Mouse (Mus musculus) heart, postnatal 36 days (tissue): Measurements from ENCODE around the gene Snx11. TPM values are rescaled to one million over a fixed set of nuclear protein-coding genes. Genes with fewer than 3 reads are reported as not detected.
A peak's percentile ranks its signal among the peaks of the same experiment; 100 is the strongest.
"Not testable (repeated sequence)": the region's sequence is repeated elsewhere in the genome, so short reads cannot be mapped to it uniquely, and the experiment has no call there.

Experiments used
- DNase-seq, 2 experiments: peaks; one replicate each; pipeline ENCODE4 v3.0.0; 2021 to 2022
- intact Hi-C: fragments of 180-260 bp; cut with DNase I; formaldehyde crosslinking; loops from one replicate; pipeline ENCODE4 v1.15.1; 2025
- total RNA-seq, 2 experiments: library from RNA; stranded (reverse); gene quantifications; 2 replicates each; pipeline ENCODE4 v1.2.3; 2021

The Snx11 gene
- total RNA-seq, 2 experiments from 2014 or later, result 12.1 to 12.6 TPM

DNA sequence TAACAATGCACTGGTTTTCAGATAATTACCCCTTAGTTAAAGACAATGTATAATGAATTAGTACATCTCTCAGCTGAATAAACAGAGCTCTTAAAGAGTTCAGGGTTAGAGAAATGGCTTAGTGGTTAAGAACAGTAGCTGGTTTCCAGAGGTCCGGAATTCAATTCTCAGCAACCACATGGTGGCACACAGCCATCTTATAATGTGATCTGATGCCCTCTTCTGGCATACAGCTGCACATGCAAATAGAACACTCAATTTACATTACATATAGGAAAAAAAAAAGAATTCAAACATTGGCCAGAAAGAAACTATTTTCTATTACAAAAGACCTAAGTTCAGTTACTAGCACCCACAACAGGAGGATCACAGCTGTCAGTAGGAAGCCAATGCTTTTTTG lies 19.2 kb upstream of the Snx11 start:
- DNase-seq, result no peak
- intact Hi-C loops, result no loop called here

- intact Hi-C loops, result no loop called here
These were observed 18.7 kb upstream of the Snx11 start for GRCm38 (mm10) chr11:96796081-96796480.

GRCm38 (mm10) chr11:96795491-96795890 lies 18.1 kb upstream of the Snx11 start:
- intact Hi-C loops, result no loop called here
- DNase-seq, result no peak

More at GRCm38 (mm10) chr11:96796081-96796480, 18.7 kb upstream of the Snx11 start:
- DNase-seq, result no peak

- intact Hi-C loops, result no loop called here
- no peak for DNase-seq
These were observed 13.3 kb upstream of the Snx11 start for GRCm38 (mm10) chr11:96790681-96791080.

GRCm38 (mm10) chr11:96789990-96790389 lies 12.6 kb upstream of the Snx11 start:
- intact Hi-C loops, result loop anchor here (1.0 kb wide), 1 partner anchor 39 kb away; the partner anchor contains the start of gene Nfe2l1
- DNase-seq, result no peak

DNA sequence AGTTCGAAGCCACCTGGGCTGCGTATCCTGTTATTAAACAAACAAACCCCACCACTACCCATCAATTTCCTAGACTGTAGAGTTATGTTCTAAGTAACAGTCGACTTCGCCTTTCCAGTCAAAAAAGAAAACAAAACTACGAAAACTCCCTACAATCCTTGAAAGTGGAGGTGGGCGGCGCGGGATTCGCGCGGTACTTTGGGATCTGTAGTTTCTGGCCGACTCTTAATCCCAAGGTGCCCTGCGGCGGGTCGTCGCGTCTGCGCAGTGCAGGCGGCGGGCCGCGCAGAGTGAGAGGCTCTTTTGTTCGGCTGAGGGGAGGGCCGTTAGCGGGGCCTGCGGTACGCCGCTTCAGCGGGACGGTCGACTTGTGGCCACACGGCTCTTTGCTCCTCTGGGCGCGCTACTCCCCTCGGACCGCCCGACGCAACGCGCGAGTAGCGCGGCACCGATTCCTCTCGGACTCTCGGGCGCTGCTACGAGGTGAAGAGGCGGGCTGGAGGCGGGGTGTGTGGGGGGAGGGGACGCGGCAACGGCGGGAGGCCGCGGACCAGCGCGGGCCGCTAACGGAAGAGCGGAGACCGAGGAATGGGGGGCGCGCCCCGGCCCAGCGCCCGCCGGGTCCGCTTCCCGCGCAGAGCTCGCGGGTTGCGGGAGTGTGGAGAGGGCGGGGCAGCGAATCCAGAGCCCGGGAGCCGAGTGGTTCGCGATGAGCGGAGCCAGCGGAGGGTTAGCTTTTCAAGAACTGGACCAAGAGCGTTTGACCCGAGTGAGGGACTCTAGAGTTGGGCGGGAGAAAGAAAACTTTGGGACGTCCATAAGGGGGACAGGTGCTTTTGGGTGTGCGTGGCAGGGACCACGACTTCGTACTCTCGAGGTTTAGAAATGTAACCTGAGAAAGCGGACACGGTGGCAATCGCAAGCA lies 11.8 kb upstream of the Snx11 start, which contains the start of gene Cbx1:
Cbx1 (plus strand) TSS at position 257 of the 925 bp plus-strand sequence.
- peak; percentile 90 to 94 for DNase-seq
- intact Hi-C loops, result loop anchor here (1.0 kb wide), 1 partner anchor 40 kb away; the partner anchor contains the start of gene Nfe2l1

- no peak for DNase-seq
- intact Hi-C loops, result no loop called here
These were observed 9.5 kb upstream of the Snx11 start for GRCm38 (mm10) chr11:96786731-96787450.

DNA sequence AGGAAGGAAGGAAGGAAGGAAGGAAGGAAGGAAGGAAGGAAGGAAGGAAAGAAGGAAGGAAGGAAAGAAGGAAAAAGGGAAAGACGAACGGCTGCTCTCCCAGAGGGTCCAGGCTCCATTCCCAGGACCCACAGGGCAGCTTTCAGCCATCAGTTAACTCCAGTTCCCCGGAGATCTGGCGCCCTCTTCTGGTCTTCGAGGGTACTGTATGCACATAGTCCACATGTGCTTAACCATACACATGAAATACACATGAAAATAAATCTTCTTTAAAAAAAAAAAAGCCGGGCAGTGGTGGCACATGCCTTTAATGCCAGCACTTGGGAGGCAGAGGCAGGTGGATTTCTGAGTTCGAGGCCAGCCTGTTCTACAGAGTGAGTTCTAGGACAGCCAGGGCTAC lies 7.5 kb upstream of the Snx11 start:
- intact Hi-C loops, result not testable (repeated sequence)
- DNase-seq, result peak; percentile 61 to 77

DNA sequence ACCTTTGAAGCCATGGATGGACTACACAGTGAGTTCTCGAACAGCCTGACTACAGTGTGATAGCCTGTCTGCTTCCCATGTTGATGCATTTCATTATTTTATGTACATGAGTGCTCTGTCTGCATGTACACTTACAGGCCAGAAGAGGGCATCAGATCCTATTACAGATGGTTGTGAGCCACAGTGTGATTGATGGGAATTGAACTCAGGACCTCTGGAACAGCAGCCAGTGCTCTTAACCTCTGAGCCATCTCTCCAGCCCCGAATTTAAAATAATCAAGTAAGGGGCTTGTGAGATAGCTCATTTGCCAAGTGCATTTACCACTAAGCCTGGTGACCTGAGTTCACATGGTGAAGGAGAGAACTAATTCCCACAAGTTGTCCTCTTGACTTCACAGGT lies 4.1 kb upstream of the Snx11 start:
- DNase-seq, result no peak
- intact Hi-C loops, result no loop called here

DNA sequence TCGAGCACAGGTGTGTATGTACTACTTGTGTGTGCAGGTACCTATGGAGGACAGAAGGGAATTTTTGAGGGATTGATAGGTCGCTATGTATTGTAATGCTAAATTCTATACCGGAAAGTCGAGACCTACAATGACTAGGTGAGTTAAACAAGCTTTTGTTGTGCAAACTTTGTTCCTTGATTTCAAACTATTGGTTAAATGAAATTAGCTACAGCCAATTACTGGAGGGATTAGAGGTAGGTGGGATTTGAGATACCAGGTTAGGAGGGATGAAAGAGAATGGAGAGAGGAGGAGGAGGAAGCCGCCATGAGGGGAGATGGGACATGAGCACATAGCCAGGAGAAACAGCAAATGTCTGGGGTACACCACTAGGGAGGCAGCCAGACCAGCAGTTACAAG lies 2.9 kb upstream of the Snx11 start:
- no peak for DNase-seq
- intact Hi-C loops, result no loop called here

DNA sequence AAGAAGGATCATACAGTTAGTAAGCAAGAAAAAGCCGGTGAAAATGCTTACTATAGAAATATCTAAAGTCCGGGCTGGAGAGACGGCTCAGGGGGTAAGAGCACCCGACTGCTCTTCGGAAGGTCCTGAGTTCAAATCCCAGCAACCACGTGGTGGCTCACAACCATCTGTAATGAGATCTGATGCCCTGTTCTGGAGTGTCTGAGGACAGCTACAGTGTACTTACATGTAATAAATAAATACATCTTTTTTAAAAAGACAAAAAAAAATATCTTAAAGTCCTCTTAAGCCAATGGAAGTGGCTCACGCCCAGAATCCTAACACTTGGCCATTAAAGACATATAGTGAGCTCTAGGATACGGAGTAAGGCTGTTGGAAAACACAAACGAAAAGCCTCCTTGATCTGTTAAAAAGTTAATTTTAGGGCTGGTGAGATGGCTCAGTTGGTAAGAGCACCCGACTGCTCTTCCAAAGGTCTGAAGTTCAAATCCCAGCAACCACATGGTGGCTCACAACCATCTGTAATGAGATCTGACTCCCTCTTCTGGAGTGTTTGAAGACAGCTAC lies 785 bp upstream of the Snx11 start:
- DNase-seq, result not testable (repeated sequence)
- intact Hi-C loops, result loop anchor here (5.0 kb wide), 1 partner anchor 134 kb away; no protein-coding TSS in a partner anchor

DNA sequence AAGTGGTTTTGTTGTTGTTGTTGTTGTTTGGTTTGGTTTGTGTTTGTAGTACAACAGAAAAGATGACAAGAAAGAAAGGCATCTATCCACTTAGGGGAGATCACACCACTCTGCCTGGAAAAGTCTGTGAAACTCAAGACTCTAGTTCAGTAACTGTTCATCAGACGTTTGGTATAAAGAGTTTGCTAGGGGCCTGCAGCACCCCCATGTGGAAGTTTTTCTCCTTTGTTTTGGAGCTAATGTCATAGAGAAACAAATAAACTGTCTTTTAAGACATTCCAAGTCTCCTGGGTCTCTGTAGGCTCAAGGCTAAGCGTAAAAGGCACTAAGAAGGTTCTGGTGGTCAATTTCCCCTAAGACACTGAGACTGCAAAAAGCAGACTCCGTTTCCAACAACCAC lies 1.3 kb downstream of the Snx11 start:
- intact Hi-C loops, result loop anchor here (5.0 kb wide), 1 partner anchor 136 kb away; no protein-coding TSS in a partner anchor
- DNase-seq, result no peak

- intact Hi-C loops, result loop anchor here (5.0 kb wide), 1 partner anchor 137 kb away; no protein-coding TSS in a partner anchor
- no peak for DNase-seq
These were observed 1.7 kb downstream of the Snx11 start for GRCm38 (mm10) chr11:96775665-96776064.

- intact Hi-C loops, result loop anchor here (5.0 kb wide), 1 partner anchor 137 kb away; no protein-coding TSS in a partner anchor
- peak in 1 of 2 experiments; percentile 19 for DNase-seq
These were observed 2.3 kb downstream of the Snx11 start for GRCm38 (mm10) chr11:96775063-96775462.

- intact Hi-C loops, result no loop called here
- no peak for DNase-seq
These were observed 2.8 kb downstream of the Snx11 start for GRCm38 (mm10) chr11:96774536-96774935.

DNA sequence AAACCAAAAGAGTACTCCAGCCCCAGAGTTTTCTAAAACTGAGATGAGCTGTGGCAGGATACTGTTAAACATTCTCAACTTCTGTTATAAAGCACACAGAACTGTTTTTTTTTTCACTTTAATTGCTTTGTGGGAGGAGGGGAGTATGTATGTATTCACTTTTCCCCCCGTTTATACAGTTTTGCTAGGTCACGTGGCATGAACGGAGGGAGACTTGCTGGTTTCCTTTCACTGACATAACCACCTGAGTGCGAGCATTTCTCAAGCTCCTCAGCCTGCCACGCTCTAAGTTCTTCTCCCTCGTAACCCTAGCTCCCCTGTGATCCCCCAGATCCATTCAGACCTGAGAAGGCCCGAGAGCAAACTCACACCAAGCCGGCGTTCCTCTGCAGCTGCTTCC lies 4.9 kb downstream of the Snx11 start:
- intact Hi-C loops, result no loop called here
- no peak for DNase-seq

GRCm38 (mm10) chr11:96771274-96771975 lies 5.9 kb downstream of the Snx11 start:
- intact Hi-C loops, result no loop called here
- DNase-seq, result no peak

DNA sequence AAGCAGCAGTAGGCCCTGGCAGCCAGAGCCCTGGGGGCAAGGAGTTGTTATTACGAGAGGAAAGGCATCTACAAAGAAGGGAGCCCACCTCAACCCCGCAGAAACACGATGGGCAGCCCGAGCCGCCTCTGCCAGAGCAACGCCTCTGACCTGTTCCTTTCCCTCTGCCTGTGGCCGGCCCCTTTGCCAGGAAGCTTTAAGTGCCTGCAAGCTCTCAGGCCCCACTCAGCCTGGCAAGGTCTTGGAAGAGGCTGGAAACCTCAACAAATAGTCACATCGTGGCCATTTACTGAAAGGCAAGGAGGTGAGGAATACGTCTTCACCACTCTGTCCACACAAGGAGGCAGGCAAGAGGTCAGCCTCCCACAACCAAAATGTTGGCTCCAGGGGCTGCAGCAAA lies 9.1 kb downstream of the Snx11 start:
- no peak for DNase-seq
- intact Hi-C loops, result no loop called here

- intact Hi-C loops, result no loop called here
- DNase-seq, result no peak
These were observed 10.3 kb downstream of the Snx11 start for GRCm38 (mm10) chr11:96767096-96767495.

DNA sequence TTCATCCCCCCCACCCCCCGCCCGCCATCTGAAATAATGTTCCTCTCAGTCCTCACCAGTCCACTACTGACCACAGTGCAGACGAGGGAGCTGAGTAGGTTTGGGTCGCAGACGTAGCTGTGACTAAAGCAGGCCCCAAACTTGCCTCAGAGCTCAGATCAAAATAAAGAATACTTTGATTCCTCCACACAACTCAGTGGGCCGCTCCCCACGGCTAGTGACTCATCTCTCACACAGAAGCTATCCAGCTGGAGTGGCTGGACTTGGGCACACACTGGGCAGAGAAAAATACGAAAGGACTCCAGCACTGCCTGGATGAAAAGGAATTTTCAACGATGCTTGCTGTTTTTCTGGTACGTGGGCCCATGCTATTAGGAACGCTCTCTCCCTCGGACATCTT lies 10.8 kb downstream of the Snx11 start:
- intact Hi-C loops, result no loop called here
- no peak for DNase-seq
